Mouse (Mus musculus) cerebellum, adult 2 months (tissue): ENCODE measurements at regions not wholly inside any gene's neighbourhood (a gene's known extent, or its start where the extent isn't known, plus 50 kb on each side); places are given as distances from the start of the nearest gene placed in this dataset.

Experiments
- CTCF ChIP-seq: fragments of 200-500 bp; IDR thresholded peaks from 2 replicates; pipeline ENCODE4 v1.5.1; 2011; ENCODE audit warnings: low read depth, mild to moderate bottlenecking, control low read depth, low read length, moderate library complexity, borderline replicate concordance; ENCODE audit not compliant: insufficient read depth
- POLR2A ChIP-seq: fragments of 200-500 bp; IDR thresholded peaks from 2 replicates; pipeline ENCODE4 v1.6.1; 2011; ENCODE audit warnings: low read length, control low read depth, borderline replicate concordance; ENCODE audit not compliant: insufficient read depth

DNA sequence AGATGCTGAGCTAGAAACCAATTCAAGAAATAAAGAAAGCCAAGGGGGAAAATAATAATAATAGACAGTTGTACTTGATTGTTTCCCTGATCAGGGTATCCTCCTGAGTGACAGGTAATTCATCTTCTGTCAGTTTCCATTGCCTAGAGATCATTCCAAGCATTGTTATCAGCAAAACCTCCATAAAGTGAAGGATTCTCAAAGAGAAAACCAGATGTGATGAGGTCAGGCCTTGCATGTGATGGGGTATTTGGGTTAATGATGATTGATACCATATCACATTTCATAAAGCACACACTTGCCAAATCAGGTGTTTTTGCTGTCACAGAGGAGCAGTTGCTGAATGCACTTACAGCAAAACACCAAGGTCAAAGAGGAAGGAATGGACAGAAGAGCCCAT lies 467.2 kb downstream of the Cenpc1 start:
- TF ChIP-seq CTCF (no peak), POLR2A (no peak)
